Mouse (Mus musculus): Measurements from ENCODE around the gene Ephb1.

Ephb1 gene

DNA sequence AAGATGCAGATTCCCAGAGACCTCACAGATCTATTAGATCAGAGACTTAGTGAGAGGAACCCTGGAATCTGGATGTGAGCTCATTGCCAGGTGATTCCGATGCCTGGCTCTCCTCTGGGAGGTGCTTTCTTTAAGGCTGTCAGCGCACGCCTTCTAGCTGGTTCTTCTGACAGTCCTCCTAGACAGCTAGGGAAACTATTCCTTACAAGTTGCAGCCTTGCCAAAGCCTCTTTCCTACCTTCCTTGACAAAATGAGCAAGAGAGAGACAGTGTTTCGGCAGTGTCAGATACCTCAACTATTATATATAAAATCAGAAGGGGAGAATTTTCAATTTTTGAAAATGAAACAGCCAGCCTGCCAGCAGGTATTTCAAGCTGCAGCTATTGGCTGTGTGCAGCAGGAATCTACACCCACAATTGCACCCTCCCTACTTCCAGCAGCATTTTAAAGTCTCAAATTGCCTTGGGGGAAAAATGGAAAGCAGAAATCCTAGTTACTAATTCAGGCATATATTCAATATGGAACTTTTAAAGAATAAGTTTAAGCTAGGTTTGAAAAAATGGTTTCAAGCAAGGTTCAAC, 377.5 kb downstream of the Ephb1 start:
- DNase-seq: no peak

DNA sequence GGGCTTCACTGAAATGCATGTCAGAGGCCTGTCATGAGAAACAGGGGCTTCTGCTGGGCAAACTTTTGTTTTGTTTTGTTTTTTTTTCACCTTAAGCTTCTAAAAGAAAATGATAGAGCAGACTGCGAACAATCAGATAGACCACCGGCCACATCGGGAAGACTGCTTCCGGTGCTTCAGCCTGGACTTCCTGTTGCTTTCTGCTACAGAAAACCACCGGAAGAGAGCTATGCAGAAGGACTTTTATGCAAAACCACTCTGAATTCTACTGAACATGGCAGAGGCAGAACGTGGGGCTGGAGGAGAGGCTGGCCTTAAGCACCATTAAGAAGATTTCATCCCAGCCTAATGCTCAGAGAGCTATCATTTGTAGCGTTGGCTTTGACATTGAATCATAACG, 382.2 kb downstream of the Ephb1 start:
- DNase-seq: peak in 1 of 2 experiments; percentile 8

DNA sequence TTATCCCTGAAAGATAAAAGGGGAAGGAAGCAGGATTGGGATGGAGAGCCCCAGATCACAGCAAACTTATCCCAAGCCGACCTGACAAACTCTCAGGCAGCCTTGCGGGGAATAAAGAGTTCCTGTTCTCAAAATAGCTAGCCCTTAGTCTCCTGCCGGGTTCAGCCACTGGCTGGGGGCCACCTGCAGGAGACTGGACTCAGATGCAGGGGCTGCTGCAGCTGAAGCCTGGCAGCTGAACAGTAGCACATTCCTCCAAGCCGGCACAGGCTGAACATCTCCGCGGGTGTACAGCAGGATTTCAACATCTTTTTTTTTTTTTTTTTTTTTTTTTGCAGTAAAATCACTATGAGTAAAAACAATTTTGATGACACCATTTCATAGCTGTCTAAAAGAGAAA, 382.7 kb downstream of the Ephb1 start:
- peak; percentile 4 to 19 for DNase-seq

DNA sequence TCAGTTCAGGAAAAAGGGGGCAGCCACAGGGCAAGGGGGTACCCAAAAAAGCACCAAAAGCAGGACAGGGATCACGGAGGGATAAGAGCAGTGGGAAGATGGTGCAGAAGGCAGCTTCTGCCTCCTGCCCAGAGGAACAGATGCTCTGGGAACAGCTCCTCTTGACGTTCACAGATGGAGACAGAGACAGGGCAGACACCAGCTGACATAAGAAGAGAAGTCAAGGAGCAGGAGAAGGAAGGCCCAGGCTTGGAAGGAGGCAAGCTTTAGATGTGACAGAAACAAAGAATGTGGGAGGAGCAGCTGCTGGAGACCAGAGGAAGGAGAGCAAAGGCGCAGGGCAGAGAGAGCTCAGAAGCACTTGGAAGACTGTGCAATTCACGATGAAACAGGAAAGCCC, 398.3 kb downstream of the Ephb1 start:
- DNase-seq: no peak

DNA sequence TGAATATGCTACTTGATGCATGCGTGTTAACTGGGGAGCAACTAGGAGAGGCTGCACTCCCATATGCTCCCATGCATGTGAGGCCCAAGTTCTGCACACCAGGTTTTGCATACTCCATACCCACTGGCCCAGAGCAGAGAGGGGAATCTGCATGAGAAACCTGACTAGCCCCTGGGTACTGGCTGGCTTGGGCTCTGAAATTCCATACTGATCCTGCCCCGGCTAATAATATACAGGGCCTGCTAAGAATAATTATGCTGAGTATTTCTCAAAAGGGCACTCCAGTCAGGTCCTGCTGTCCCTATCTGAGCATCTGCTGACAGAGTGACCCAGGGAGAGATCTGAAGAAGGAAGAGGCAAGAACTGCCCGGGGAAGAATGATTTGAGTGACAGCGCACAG, 400.0 kb downstream of the Ephb1 start:
- DNase-seq: no peak

DNA sequence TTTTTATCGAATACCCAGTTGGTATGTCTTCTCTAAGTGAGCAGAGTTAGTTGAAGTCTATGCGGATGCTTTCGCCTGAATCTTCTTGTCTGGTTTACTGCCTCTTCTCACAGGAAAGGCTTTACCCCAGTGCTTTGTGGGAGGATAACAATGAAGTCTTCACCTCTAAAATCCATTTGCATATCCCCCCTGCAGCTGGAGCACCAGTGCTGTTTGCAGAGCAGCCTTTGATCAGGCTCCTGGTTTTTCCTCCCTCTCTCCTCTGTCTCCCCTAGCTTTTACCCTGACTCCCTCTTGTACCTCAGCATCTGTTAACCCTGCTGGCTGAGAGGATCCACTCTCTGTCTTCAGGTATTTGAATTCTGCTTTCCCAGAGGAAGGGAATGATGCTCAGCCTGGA, 404.4 kb downstream of the Ephb1 start:
- DNase-seq: no peak

DNA sequence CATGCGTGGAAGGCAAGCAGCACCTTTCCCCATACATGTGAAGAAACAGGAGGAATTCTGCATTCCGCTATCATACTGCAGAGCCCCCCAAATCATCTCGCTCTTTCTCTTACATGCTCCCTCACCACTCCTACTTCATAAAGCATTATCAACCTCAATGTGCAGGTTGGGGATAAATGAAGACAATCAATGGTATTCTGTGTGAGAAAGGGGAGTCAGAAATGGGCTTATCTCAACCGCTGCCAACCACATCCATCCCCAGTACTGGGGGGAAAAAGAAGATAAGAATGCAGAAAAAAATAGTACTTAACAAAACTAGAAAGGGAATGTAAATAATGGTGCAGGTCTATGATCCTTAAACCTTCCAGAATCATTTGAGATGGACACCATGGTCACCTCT, 408.7 kb downstream of the Ephb1 start:
- DNase-seq: no peak

DNA sequence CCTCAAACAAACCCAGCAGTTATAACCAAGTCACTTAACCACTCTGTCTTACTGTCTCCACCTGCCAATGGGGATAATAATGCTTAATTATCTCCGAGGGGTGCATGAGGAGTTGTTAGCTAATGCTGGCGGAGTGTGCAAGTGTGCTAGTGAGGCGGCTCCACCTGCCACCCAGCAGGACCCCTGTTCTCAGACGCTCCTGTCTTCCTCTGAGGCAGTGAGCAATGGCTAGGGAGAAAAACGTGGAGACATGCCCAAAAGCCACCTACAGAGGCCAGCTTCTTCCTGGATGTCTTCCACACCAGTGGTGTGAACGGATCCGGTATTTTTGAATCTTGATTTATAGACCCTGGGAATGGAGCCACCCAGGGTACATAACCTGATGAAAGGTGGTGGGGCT, 409.2 kb downstream of the Ephb1 start:
- no peak for DNase-seq

DNA sequence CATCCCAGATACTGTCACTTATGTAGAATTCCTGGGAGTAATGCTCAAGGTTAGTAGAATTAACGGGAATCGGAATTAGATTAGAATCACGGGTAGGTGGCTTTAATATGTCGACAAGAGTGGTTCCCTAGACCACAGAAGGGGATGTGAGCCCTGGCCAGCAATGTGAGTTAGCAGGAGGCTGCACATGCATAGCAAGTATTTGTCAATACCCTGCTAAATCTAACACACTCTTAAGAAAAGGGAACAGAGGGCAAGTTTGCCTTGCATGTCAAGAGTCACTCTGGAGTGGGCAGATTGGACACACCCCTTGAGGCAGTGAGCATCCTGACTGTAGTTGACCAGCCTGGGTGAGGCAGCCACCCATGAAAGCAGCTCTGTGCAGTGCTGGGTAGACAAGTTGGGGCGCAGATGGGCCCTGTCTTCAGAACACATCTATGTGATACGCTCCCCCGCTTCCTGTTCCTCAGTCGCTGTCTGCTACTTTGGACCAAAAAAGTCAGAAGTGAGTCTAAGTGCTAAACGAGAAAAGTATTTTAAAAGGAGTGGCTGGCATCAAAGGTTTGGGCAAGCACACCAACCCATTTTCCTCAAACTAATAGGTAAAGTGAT, 412.3 kb downstream of the Ephb1 start:
- DNase-seq: no peak

DNA sequence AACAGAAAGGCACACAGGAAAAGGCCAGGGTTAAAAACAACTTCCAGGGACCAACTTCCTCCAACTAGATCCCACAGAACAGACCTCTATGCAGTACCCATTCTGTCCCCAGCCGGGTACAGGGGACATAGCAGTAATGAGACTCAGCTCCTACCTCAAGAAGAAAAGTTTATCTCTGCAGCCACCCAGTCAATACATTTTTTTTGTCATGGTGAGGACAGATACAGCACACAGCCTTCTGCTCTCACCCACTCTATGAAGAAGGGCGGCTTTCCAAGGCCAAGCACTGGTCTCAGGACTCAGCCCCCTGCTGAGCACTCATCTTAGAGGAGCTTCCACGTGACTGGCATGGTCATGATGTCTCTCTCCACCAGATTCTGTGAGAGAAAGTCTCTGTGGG, 414.3 kb downstream of the Ephb1 start:
- DNase-seq: no peak

DNA sequence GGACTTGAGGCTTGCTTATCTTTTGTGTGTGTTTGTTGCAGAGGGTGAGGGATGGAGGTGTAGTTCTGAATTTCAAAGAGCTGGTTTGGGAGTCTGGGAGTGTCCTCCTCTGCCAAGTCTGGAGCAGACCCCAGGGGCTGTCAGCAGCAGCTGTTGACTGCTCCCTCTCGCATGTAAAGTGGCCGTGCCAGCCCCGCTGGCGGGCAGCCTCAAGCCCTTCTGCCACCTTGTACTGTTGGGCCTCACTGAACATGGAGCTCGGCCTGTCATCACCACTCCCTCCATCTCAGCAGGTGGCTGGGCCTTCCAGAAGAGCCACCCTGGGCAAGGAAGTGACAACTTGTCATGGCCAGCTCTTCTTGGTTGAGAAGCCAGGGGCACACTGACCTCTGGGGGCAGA, 415.5 kb downstream of the Ephb1 start:
- DNase-seq: no peak

DNA sequence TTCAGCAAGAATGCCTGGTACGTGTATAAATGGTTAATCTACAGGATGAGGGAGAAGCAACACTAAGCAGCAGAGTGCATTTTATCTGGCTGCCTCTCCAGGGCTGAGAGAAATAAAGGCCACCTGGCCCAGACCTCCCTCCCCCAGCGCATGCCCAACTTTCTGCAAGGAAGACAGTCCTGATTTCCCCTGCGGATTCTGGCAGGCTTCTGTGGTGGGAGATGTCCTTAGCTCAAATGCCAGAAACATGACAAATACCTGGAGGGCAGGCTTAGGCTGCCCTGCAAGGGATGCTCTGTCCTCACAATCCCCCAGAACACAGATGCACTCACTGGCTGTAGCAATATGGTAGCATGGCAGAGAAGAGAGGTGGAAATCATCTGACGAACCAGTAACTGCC, 416.4 kb downstream of the Ephb1 start:
- DNase-seq: no peak

DNA sequence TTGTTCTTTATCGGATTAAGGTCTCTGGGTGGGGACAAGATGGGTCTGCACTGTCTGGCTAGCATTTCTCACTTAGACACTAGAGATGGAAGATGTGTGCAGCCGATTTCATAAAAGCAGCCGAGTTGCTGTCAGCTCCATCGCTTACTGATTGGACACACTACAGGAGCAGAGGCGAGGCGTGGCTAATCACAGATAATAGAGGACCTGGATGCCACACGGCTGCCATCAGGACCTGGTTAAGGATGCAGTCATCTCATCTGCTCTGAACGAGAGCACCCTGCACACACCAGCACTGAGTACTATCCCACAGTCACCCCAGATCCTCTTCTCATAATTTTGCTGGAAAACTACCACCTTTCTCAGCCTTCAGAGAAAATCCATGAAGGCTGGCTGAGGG, 419.6 kb downstream of the Ephb1 start:
- no peak for DNase-seq

DNA sequence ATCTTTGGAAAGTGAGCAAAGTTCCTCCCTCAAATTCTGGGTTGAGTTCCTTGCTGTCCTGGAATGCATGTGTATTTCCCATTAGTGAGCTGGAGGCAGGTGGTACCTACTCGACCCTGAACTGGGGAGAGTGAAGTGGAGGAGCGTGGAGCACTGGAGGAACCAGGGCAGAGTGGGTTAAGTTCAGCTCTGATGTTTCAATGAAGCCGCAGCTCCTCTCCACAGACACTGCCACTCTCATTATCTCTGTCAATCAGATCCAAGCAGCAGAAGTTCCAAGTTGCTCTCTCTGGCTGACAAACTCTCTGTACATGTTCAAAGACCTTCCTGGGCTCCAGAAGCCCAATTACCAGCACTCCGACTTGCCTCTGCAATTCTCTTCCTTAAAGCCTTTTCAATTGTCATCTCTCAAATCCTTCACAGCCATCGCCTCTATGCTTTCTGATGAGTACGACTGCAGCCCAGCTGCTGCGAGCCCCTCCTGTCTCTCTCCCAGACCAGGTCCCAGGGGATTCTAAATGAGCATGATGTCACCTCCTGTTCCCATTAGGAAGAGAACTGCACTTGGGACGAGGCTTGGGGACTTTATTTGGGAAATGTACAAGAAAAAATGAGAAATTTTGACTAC, 420.4 kb downstream of the Ephb1 start:
- no peak for DNase-seq

DNA sequence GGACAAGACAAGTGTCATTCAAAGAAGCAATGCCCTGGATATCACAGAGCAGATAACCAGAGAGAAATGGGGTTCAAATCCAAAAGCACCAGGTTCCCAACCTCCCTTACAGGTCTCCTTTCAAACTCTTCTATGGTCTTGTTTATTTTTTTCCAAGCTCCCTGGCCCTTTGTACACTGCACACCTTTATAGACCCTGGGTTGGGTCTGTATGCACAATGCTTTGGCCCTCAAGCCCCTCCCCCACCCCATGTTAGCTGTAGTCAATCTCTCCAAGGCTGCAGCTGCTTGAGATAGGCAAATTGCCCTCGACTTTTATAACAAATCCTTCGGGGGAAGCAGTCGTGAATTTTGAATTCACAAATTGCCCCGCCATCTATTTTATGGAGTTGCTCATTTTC, 429.7 kb downstream of the Ephb1 start:
- no peak for DNase-seq

DNA sequence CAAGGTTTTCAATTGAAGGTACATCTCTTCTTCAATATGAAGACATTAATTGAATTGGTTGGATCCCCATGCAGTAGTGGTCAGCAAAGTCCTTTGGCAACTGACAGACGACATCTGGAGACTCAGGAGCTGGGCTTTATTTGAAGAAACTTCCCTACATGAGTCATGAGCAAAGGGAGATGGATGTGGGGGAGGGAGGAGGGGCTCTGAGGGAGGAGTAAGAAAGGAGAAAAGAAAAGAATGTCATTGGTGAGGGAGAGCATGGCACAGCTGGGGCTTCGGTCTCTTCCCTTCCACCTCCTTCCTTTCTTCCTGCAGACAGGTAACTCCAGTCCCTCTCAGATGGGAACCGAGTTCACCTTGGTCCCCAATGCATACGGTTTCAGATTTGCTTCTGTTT, 431.6 kb downstream of the Ephb1 start:
- DNase-seq: no peak

DNA sequence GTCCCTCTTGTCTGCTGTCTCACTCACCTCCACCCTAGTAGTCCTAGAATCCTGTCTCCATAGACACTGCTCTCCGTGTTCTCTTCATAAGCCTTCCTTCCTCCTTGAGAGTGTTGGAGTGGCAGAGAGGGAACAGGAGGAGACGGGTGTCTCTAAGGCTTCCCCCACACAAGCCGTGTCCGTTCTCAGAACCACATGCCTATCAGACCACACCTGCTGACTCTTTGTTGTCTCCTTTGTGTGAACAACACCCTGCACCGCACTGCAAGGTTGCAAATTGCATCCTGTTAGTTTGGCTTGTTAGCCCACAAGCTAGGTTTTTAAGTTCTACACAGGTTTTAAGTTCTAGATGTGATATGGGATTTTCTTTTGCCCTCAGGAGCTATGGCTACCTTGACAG, 435.2 kb downstream of the Ephb1 start:
- no peak for DNase-seq

DNA sequence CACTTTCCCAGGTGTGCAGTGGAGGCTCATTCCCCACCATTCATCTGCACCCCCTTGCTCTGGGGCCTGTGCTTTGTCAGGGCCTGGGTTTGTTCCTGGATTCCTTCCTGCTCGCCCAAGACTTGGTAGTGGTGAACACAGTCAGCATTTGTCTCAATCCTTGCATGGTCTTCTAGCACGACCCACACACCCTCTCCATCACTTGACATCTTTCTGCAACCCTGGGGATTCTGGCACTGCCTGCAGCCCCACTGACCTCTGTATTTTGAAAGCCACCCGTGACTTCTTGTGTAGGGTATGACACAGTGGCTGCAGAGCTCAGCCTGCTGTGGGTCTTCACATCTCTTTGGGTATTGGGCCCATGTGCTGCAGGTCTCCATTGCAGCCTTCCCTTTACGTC, 435.7 kb downstream of the Ephb1 start:
- DNase-seq: no peak

DNA sequence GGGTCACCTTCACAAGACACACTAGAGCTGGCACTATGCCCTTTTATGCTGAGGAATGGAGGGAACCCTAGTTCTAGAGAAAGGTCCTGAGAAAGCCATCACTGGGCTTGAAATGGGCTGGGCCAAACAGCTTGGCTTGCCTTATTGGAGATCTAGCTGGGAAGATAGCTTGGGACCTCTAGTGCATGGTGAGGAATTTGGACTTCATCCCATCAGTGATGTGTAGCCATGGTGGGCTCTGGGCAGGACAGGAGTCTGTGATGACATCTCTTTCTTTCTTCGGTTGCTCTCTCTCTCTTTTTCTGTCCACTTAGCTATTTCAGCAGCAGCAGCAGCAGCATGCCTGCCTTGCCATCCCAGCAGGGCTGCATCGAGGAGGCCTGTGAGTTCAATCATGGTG, 439.4 kb downstream of the Ephb1 start:
- DNase-seq: no peak

DNA sequence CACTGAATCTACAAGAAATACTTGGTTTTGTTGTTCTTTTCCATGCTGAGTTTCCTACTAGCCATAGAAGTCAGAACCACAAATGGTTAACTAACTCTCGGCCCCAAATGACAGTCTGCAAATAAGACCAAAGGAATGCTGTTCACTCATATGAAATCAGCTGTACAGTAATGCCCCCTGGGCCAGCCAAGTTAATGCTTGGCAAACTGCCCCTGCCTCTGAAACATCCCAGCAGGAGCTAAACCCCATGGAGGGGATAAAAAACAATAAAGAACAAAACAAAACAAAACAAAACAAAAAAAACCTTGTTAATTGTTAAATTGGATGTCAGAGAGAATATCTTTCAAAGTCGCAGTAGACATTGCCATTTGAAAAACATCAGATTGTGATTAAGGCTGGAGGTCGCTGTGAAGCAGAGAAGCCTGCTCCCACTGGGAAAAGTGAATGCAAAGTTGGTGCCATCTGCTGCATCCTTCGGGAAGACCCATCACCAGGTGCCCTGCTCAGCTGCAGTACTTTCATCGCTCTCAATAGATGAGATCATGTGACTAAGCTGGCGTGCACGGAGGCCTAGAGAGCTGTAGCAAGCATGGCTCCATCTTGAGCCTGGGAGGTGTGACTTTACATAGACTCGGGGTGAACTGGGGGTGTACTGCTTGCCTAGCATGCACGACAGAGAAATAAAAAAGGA, 443.2 kb downstream of the Ephb1 start:
- DNase-seq: peak; percentile 50 to 52

DNA sequence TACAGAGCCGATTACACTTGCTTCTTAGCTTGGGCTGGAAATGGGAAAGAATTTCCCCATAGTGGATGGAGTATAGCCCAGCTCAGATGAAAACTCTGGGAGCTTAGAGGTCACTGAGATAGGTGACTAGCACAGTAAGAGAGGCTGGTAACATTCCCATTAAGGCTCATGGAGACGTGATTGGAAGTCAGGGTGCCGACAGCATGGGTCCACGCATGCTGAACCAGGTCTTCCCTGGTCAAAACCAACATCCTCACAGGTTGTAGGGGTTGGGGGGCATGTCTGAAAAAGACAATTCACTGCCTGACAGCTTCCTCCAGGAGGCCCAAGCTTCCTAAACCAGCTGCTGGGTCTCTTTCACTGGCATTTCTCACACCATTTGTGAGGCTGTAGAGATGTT, 445.0 kb downstream of the Ephb1 start:
- DNase-seq: no peak

DNA sequence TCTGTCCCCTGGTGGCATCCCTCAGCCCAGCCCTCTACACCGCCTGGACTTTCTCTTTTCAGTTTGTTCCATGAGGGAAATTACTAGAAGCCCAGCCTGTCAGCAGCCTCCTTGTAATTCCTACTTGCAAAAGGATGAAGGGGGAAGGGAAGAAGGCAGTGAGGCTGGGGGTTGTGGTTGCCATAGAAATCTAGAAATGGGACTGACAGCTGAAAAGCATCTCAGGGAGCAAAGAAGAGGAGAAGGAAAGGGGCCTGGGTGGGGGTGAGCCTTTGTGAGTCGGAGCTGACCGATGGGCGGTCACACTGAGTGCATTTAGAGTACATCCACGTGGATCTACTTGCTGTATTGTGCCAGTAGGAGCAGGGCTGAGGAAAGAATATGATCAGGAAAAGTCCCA, 445.6 kb downstream of the Ephb1 start:
- no peak for DNase-seq

DNA sequence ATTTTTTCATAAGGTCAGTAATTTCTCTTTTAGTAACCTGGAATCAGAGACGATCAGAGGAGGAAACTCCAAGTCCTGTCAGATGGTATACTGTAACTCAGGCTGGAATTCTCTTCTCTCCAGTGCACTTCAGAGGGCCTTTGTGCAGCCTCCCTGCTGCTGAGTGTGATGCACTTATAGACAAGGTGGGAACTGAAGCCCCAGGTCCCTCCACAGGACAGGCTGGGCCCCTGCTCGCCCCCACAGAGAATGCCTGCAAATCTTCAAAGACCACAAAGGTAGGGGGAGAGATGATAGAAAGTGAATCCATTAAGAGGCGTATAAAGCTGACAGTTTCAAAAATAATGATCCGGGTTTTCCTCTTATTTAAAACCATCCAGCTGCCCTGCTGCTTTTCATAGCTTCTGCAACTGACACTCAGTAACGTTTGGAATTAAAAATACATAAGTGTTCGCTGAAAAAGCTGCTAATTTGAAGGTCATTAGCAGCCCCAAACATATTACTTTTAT, 446.7 kb downstream of the Ephb1 start:
- DNase-seq: no peak

DNA sequence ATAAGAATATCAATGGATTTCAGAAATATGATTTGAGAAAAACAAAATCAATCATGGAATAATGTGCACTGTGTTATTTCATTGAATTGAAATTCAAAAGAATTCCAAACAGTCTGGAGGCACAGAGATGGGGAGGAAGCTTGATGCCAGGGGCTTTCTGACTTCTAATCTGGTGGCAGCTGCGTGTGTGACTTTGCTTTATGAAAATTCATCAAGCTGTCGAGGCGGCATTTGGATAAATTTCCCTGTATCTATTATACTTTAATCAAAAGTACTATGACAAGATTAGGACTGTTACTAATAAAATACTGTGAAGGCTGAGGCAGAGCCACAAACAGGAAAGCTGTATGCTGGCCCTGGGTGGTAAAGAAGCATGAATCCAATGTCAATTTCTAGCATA, 451.1 kb downstream of the Ephb1 start:
- no peak for DNase-seq

Measured in kidney, postnatal 4 days (tissue).